ENCODE assay signal across 1 mouse cellular context in genomic region chr15:78420395-78420794, GRCm38 (mm10).
TF ChIP-seq lines count a peak whose summit lies in the region.

No protein-coding gene starts in this region.

TF ChIP-seq in CH12.LX, 34 proteins besides CTCF, POLR2A, EP300 and RAD21:
- TF ChIP-seq MAX (IDR thresholded peaks at IDR 0.05; ENCODE audit: low read length) (no peak), ZMIZ1 (IDR thresholded peaks at IDR 0.05; ENCODE audit: low read depth, low read length) (no peak)
